Mouse (Mus musculus) brain, embryonic 14.5 days (tissue): ENCODE measurements at regions not wholly inside any gene's neighbourhood (a gene's known extent, or its start where the extent isn't known, plus 50 kb on each side); places are given as distances from the start of the nearest gene placed in this dataset.

ENCODE experiments used
- CTCF ChIP-seq: fragments of 200-500 bp; IDR thresholded peaks from 2 replicates; pipeline ENCODE4 v1.5.1; 2012; ENCODE audit warnings: inconsistent platforms, mild to moderate bottlenecking, moderate library complexity, borderline replicate concordance; ENCODE audit not compliant: insufficient read depth, insufficient read length; ENCODE audit errors: extremely low read depth
- POLR2A ChIP-seq: fragments of 200-500 bp; IDR thresholded peaks from 2 replicates; pipeline ENCODE4 v1.6.1; 2012; ENCODE audit warnings: mild to moderate bottlenecking, inconsistent platforms, borderline replicate concordance; ENCODE audit not compliant: poor library complexity, insufficient read depth, insufficient read length, severe bottlenecking; ENCODE audit errors: extremely low read depth

DNA sequence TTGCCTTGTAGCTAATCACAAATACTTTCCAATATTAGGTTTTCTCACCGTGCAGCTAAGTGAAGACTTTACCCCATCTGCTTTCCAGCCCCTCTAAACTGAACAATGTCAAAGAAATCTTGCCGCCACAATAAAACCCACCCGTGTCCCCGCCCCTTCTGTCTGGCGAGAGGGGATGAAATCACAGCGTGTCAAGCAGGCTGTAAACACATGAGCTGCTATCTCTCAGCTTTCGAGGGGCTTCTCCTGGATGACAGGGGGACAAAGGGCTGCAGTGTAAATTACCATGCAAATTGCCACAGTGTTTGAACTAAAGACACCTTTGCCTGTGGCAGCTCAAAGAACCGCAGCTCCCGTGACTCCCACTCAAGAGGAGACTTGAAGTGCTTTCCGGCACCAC lies 134.3 kb downstream of the Slc4a3 start:
- TF ChIP-seq CTCF (no peak), POLR2A (no peak)
